10 mouse cellular contexts compared by ENCODE assay signal in the genomic region with DNA sequence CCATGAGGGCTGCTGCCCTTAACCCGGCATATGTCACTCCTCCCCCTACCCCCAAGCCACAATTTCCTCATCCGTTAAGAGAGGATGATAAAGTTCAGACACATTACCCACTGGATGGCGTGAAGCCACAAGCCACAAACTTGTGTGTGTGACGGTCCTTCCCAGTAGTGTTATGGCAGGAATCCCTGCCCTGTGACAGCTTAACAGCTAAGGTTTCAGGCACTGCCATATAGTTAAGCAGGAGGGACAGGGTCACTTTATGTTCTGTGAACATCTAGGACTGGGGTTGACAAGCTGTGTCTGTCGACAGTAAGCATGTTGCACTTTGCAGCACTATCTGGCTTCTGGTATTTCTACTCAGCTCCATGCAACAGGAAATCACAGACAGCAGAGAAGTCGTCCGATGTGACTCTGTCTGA.
DNase-seq lines count a peak whose midpoint lies in the region; ATAC-seq and TF ChIP-seq lines count a peak whose summit lies in the region.
"Had no signal": no experiment of that assay in that cellular context is flagged by ENCODE, and none has a peak within 500 bp of the region (broad histone marks: within the 10 kb centered on the region; RNA-seq: fewer than 3 reads in every experiment).

No protein-coding gene starts in this region.

- no peak overlapping the region for H3K4me3 ChIP-seq in midbrain, postnatal 0 days (ENCODE audit: low read depth, low read length)
- no peak overlapping the region for H3K4me3 ChIP-seq in hindbrain, embryonic 13.5 days

- H3K4me2 ChIP-seq in midbrain, postnatal 0 days (ENCODE audit: low read depth, low read length, poor library complexity, severe bottlenecking): no peak overlapping the region
- H3K4me2 ChIP-seq in hindbrain, embryonic 13.5 days: no peak overlapping the region

- H3K27me3 ChIP-seq in midbrain, postnatal 0 days (ENCODE audit: insufficient read depth, low read length): no peaks in the 10 kb centered on the region
- 0 out of 2 replicates have a peak, but pooled peaks cover 3% of the 10 kb centered on the region for H3K27me3 ChIP-seq in hindbrain, embryonic 13.5 days

- TF ChIP-seq CTCF in midbrain, postnatal 0 days (IDR thresholded peaks at IDR 0.05): no peak

- peak; percentile 28 for DNase-seq in gastrocnemius, postnatal 25 days
- DNase-seq in gastrocnemius, postnatal 10 days: no peak
- DNase-seq in natural killer cell, adult 2 months (ENCODE audit: low spot score in 2 of 2): peak; percentile 51 to 72
- no peak for DNase-seq in frontal cortex, postnatal 36 days (ENCODE audit: low spot score in 2 of 2)
- DNase-seq in midbrain, postnatal 0 days (ENCODE audit: low spot score): no peak
- DNase-seq: B cell, adult 2 months had no signal

- no peak overlapping the region for H3K9ac ChIP-seq in midbrain, postnatal 0 days (replicated peaks; ENCODE audit: low read length, poor library complexity, severe bottlenecking)
- H3K9ac ChIP-seq in hindbrain, embryonic 13.5 days: no peak overlapping the region
- H3K9ac ChIP-seq: liver, embryonic 14.5 days had no signal

- 90% methylated on average over 7 of the region's 7 CpGs for WGBS in midbrain, postnatal 0 days
- WGBS in hindbrain, embryonic 13.5 days: 87% methylated on average over 7 of the region's 7 CpGs

- H3K9me3 ChIP-seq in midbrain, postnatal 0 days (ENCODE audit: low read length): no peaks in the 10 kb centered on the region
- H3K9me3 ChIP-seq in hindbrain, embryonic 13.5 days: no peaks in the 10 kb centered on the region

- no peaks in the 10 kb centered on the region for H3K4me1 ChIP-seq in midbrain, postnatal 0 days (ENCODE audit: insufficient read depth, low read length)
- H3K4me1 ChIP-seq in hindbrain, embryonic 13.5 days (replicated peaks): peaks cover 8% of the 10 kb centered on the region; the same call in 1 of the 2 replicates

- ATAC-seq in CD4-positive, CD25-positive, alpha-beta regulatory T cell, adult 4 months: peak; percentile 87
- peak; percentile 91 for ATAC-seq in inflammation-experienced regulatory T-cells, adult 6 months
- no peak for ATAC-seq in midbrain, postnatal 0 days (ENCODE audit: low FRiP score)
- no peak for ATAC-seq in hindbrain, embryonic 13.5 days (ENCODE audit: low FRiP score)

- no peak overlapping the region for H3K27ac ChIP-seq in midbrain, postnatal 0 days (ENCODE audit: low read depth, low read length)
- H3K27ac ChIP-seq in hindbrain, embryonic 13.5 days: no peak overlapping the region
- H3K27ac ChIP-seq: liver, embryonic 14.5 days had no signal

- H3K36me3 ChIP-seq in midbrain, postnatal 0 days (ENCODE audit: insufficient read depth, low read length): no peaks in the 10 kb centered on the region
- no peaks in the 10 kb centered on the region for H3K36me3 ChIP-seq in hindbrain, embryonic 13.5 days

Comparison
In these comparisons a context has a peak if more than half of its experiments do, and no peak if none do; other contexts are left out.
1. DNase-seq: peak in gastrocnemius, postnatal 25 days (single experiment) and natural killer cell, adult 2 months (2 of 2); none in gastrocnemius, postnatal 10 days (single experiment), frontal cortex, postnatal 36 days (0 of 2) and midbrain, postnatal 0 days (single experiment).
2. ATAC-seq: peak in CD4-positive, CD25-positive, alpha-beta regulatory T cell, adult 4 months (single experiment) and inflammation-experienced regulatory T-cells, adult 6 months (single experiment); none in midbrain, postnatal 0 days (single experiment) and hindbrain, embryonic 13.5 days (single experiment).